ENCODE assay signal across 12 mouse cellular contexts in genomic region chr15:62812026-62812425, GRCm38 (mm10).
DNase-seq lines count a peak whose midpoint lies in the region; ATAC-seq lines count a peak whose summit lies in the region.
"Had no signal": no experiment of that assay in that cellular context is flagged by ENCODE, and none has a peak within 500 bp of the region (broad histone marks: within the 10 kb centered on the region; RNA-seq: fewer than 3 reads in every experiment).

No protein-coding gene starts in this region.

- peak; percentile 69 for ATAC-seq in frontal cortex, adult (ENCODE audit: low TSS enrichment)
- ATAC-seq: hindbrain, embryonic 16.5 days had no signal

- DNase-seq in frontal cortex, postnatal 25 days (ENCODE audit: low spot score in 2 of 2), result no peak
- peak; percentile 3 to 4 for DNase-seq in right cerebral cortex, adult 2 months (ENCODE audit: low spot score in 2 of 2)
- no peak for DNase-seq in right cerebral cortex, postnatal 36 days (ENCODE audit: low spot score in 2 of 2)
- peak; percentile 38 to 72 for DNase-seq in layer of hippocampus, adult 18-20 months (ENCODE audit: low spot score in 2 of 2)
- DNase-seq in heart, adult 8-10 months (ENCODE audit: low spot score), result no peak
- no peak for DNase-seq in neural tube, embryonic 10.5 days (ENCODE audit: extremely low spot score, low spot score)
- no peak for DNase-seq in gastrocnemius, adult 8-10 months (ENCODE audit: low spot score in 2 of 2)
- DNase-seq: cerebellum, adult 2 months; lung, adult 18-20 months; thymus, postnatal 14 days had no signal

Comparison
In these comparisons a context has a peak if more than half of its experiments do, and no peak if none do; other contexts are left out.
1. DNase-seq: peak in right cerebral cortex, adult 2 months (2 of 2) and layer of hippocampus, adult 18-20 months (2 of 2); none in frontal cortex, postnatal 25 days (0 of 2), right cerebral cortex, postnatal 36 days (0 of 2), heart, adult 8-10 months (single experiment), neural tube, embryonic 10.5 days (single experiment) and gastrocnemius, adult 8-10 months (0 of 2).